Mouse (Mus musculus): ENCODE measurements around the gene Tomm5. TPM values are rescaled to one million over a fixed set of nuclear protein-coding genes. Genes with fewer than 3 reads are reported as not detected.
"Not testable (repeated sequence)": the region's sequence is repeated elsewhere in the genome, so short reads cannot be mapped to it uniquely, and the experiment has no call there.

Gene Tomm5
- 100 to 1,000 TPM; 211 to 244 TPM for total RNA-seq (2021)

DNA sequence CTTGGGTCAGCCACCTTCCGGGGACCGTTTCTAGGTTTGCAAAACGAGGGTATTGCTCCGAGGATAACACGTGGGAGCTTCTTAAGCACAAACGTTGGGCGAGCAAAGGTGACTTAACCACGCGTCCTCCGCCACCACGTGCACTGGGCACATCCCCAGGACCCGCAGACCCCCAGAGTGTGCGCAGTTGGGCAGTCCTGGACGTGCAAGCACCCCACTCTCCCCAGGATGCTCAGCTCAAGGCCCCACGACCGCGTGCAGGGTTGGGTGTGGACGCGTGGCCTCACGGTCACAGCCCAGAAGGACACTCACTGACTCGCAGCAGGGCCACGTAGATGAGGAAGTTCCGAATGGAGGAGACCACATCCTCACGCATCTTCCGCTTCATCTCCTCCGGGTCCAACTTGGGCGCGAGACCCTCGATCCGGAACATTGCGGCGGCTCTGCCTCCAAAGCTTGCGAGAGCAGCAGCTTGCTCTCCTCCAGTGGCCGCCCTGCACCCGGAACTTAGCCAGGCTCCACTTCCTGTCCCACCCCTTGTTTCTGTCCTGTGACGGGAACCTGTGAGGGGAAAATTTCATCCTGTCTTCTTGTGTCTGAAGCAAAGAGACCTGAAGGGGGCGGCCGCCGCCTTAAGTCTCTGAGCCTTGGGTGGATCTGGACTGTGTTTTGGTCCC lies at the start of gene Tomm5:
Tomm5 (minus strand) TSS at position 514 of the 677 bp plus-strand sequence.
- peak; percentile 88 for DNase-seq
- intact Hi-C loops (cut with DNase I): loop anchor here (2.0 to 10.0 kb wide), 3 partner anchors 23 to 353 kb away; partner anchors contain the start of genes Fbxo10 and Zcchc7

DNA sequence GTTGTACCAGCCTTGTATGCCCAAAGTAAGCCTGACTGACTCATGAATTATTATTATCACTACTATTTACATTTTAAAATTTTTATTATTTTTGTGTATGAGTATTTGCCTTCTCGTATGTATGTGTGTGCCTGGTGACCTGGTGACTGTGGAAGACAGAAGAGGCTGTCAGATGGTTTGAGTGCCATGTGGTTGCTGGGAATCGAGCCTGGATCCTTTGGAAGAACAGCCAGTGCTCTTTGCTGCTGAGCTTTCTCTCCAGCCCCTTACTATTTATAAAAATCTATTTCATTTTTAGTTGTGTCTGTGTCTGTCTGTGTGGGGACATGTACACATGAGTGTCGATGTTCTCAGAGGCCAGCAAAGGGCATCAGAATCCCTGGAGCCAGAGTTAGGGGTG lies 48.5 kb upstream of the Tomm5 start:
- DNase-seq: no peak
- intact Hi-C loops (cut with DNase I): no loop called here

DNA sequence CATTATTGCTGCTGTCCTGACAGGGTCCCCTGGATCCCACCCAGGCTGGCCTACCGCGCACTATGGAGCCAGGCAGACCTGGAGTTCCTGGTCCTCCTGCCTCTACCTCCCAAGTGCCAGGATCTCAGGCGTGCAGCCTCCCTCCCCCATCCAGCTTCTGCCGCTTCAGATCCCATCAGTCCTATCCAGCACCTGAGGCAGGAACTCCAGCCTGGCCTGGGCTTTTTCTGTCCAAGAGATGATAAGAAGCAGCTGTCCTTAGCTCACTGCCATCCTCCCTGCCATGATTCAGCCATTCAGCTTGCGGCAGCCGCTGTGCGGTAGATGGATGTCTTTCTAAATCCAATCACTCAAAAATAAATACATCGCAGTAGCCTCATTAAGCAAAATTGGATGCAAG lies 35.1 kb upstream of the Tomm5 start:
- DNase-seq: no peak
- intact Hi-C loops (cut with DNase I): no loop called here

DNA sequence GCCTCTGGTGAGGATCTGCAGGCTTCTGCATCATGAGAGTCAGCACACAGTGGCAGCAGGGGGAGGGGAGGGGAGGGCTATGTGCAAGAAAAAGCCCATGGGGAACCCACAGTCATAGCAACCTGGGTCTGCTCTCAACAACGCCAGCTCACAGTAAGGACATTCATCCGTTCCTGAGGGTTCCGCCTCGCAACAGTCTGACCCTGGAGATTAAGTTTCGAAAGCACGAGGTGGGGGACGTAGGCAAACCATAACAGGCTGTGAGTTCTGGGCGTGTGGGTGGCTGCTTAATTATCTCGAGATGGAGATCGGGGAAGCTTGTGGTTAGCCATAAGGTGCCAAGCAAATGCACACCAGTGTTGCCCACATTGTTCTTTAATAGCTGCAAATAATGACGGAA lies 34.5 kb upstream of the Tomm5 start:
- intact Hi-C loops (cut with DNase I): no loop called here

DNA sequence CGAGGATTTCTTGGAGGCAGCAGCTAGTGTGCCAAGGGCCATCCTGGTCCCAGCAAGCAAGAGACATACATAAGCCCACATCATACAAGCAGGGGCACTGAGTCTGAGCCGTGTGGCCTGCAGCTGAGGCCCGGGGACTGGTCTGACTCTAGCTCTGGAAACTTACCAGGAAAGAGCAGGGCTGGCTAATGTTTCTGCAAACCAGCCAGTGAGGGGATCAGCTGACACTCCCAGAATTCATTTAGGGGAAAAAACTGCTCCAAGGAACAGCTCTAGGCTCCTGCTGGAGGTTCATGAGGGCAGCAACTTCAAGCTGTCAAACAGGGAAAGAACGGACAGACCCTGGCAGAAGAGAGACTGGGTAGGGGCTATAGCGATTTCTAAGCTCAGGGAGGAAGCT lies 33.9 kb upstream of the Tomm5 start:
- intact Hi-C loops (cut with DNase I): no loop called here
- DNase-seq: peak in 1 of 2 experiments; percentile 2

More for the DNA sequence above, 34.5 kb upstream of the Tomm5 start:
- DNase-seq: no peak

DNA sequence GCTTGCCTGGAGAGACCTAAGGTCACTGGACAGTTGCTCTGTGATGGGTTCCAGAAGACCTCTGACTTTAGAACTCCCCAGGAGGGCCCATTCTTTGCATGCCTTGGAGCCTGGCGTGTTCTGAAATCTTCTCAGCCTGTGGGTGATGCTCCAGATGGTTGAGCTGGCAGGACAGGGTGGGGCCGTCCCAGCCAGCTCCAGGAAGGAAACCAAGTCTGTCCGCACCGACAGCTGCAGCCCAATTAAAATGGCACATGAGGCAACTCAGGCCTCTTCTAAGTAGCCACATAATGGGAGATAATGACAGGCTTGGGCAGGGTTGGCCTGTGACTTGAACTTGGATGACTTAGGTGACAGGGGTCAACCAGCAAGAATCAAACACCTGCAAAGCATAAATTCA lies 29.7 kb upstream of the Tomm5 start:
- intact Hi-C loops (cut with DNase I): no loop called here
- no peak for DNase-seq

DNA sequence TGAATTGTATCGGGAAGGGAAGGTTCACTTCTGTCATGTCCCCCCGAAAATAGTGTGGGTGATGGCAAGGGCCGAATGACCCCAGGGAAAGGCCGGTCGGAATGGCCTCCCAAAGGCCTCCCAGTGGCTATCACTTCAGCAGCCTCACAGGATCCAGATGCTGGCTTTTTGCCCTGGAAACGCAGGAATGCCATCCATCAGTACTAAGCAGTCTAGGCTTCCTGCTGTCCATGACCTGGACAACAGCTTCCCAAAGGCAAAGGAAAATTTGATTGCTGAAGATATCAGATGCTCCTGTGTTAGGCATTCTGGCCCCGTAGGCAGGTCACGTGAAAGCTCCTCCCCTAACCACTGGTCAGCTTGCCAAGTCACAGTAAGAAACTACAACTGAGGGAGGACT lies 26.6 kb upstream of the Tomm5 start:
- intact Hi-C loops (cut with DNase I): no loop called here
- no peak for DNase-seq

DNA sequence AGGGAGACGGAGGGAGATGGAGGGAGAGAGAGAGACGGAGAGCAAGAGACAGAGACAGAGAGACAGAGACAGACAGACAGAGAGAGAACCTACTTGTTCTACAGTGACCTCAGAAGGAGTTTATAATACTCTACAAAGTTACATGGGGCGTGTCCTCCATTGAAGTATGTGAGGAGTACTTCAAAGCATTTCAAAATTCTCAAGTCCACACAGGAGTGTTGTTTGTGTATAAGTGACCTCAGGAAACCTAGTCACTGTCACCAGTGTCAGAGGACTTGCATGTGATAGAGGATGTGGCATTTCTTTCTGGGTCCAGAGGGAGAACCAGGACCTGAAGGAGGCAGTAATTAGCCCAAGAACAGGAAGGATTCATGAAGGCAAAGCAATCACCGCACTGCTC lies 23.1 kb upstream of the Tomm5 start:
- no peak for DNase-seq
- intact Hi-C loops (cut with DNase I): no loop called here

DNA sequence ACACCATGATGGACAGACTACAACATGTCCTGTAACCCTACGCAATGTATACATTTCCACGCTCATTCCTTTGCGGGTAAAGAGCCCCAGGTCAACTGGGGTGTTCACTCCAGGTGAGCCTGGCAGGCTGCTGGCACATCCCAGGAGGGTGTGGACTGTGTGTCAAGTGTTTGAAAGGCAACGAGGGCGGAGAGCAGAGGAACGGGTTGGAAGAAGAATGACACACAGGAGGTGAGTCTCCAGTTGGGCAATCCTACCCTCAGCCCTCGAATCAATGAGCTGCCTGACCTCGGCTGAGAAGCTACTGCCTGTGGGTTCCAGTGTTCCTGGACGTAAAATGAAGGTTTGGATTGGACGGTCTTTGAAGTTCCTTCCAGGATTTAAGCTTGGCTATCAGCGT lies 13.4 kb upstream of the Tomm5 start:
- intact Hi-C loops (cut with DNase I): no loop called here
- no peak for DNase-seq

DNA sequence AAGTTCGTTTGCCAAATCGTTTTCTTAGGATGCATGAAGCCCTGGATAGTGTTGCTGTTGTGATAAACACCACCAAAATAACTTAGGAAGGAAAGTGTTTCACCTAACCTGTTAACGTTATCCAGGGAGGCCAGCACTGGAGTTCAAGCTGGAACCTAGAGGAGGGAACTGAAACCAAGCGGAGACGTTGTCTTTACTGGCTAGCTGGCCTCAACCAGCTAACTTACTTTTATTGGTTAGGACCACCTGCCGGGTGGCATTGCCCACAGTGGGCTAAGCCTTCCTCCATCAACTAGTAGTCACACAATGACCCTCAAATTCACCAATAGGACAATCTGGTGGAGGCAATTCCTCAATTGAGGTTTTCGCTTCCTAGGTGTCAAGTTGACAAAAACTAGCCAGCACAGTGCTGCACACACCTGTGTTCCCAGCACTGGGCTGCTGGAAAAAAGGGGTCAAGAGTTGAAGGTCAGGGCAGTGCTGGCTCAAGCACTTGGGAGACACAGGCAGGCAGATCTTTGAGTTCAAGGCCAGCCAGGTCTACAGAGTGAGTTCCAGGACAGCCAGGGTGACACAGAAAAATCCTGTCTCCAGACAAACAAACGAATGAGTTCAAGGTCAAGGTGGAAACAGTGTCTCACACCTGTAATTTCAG lies 669 bp upstream of the Tomm5 start:
- intact Hi-C loops (cut with DNase I): loop anchor here (2.0 to 10.0 kb wide), 2 partner anchors 94 to 354 kb away; partner anchors contain the start of gene Zcchc7
- DNase-seq: no peak

DNA sequence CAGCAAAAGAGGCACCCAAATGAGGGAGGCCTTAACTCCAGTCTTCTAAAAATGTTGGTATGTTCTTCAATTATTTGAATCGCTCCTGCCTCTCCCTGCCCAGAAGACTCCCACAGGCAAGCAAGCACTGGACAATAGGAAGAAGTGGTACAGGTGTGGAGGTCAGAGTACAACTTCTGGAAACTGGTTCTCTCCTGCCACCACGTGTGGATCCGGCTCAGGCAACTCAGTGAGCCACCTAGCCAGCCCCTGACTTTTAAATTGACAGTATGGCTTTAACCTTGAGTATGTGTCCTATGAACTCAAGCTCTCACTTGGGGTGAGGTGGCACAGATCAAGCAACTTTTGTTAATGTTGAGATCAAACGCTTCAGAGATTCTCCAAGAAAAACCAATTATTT lies 848 bp downstream of the Tomm5 start:
- intact Hi-C loops (cut with DNase I): loop anchor here (2.0 to 10.0 kb wide), 2 partner anchors 22 to 352 kb away; partner anchors contain the start of genes Fbxo10 and Zcchc7
- no peak for DNase-seq

DNA sequence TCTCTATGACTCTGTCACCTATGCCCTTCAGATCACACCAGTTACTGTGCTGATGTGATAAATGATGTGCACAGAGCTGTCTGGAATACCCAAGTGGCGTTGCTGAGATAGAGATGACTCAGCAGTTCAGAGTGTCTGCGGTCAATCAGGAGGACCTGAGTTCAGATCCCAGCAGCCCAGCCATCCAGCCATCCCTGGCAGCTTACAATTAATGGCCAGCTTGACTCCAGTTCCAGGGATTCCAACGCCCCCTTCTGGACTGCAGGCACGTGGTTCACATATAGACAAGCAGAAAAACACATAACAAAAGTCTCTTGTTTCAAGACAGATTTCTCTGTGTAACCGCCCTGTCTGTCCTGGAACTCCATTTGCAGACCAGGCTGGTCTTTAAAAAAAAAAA lies 1.5 kb downstream of the Tomm5 start:
- intact Hi-C loops (cut with DNase I): loop anchor here (2.0 to 10.0 kb wide), 2 partner anchors 22 to 352 kb away; partner anchors contain the start of genes Fbxo10 and Zcchc7

DNA sequence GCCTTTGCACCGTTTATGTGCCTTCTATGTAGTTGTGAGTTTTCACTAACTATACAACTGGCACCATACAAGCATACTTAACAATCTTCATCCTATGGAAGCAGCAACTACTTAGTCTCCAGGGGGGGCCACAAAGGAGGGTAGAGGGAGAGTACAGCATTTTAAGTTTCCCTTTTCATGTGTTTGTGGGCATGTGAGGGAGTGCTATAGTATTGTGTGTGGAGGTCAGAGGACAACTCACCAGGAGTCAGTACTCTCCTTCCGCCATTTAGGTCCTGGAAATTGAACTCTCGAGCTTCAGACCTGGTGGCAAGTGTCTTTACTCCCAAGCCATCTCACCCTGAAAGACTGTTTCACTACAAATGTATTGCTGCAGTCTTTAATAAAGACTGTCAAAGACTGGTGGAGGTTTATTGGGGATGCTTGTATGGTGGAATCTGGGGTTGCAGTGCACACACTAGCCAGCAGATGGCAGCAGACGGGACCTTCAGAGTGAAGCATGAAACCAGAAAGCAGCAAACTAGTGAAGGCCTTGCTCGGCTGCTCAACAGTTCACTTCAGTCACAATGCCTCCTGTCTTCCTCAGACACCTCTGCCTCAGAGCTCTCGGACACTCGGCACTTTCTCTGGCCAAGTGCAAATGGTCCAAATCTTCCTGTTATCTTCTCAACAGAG lies 10.6 kb downstream of the Tomm5 start:
- intact Hi-C loops (cut with DNase I): loop anchor here (1.0 to 10.0 kb wide), 3 partner anchors 80 to 757 kb away; partner anchors contain the start of gene Polr1e
- DNase-seq: peak; percentile 70 to 80

More for the DNA sequence above, 1.5 kb downstream of the Tomm5 start:
- DNase-seq: no peak

DNA sequence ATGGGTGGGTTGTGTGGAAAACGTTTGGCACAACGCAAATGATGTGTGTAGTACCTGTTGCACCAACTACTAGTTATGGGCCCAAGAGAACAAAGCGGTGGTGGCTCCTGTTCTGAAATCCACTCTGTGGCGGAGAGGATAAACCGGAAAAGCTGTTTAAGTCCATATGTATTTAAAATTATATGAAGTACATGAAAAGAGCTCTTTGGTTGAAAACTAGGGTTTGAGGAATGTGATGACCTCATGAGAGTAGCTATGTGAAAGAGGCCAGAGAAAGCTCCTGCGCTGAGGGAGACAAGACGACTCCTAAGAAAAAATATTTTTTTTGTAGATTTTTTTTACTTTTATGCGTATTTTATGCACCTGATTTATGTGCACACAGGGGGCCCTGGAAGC lies 23.0 kb downstream of the Tomm5 start:
- DNase-seq: no peak
- intact Hi-C loops (cut with DNase I): loop anchor here (2.0 kb wide), 1 partner anchor 22 kb away; no protein-coding TSS in a partner anchor

DNA sequence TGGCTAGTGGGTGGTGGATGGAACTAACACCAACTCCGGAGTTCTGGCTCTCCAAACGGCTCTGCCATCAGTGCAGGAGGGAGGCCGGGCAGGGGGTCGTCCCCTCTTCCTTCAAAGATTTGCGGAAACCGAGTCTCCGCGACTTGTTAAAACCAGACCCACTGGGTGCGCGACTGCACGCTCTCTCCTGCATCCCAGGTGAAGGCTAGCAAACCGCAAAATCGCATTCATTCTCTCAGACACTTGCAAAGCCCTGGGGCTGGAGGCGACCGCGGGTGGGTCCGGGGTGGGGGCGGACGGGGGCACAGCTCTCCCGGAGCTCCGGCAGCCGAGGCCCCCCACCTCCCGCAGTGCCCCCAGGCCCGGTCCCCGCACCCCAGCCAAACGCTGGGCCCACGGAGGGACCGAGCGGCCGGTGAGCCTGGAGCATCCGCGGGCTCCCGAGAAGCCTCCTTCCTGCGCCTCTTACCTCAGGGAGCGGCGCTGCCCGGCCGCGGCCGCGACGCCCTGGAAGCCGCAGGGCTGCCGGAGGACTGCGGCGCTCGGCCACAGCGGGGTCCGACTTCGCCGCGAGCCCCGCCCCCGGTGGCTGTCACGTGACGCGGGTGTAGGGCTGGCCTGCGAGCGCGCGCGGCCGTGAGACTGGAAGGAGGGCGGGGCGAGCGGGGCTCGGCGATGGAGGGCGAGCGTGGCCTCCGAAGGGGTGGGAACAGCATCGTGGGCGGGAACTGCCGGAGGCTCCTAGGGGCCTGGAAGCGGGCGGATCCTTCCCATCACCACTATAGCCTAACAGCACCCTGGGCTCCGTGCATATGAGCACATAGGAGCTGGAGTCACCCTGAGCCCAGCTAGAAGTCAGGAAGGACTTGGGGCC lies 23.7 kb downstream of the Tomm5 start, which contains the start of gene Fbxo10:
Fbxo10 (minus strand) TSS at position 584 of the 874 bp plus-strand sequence.
- peak; percentile 92 to 93 for DNase-seq
- intact Hi-C loops (cut with DNase I): loop anchor here (2.0 kb wide), 1 partner anchor 23 kb away; no protein-coding TSS in a partner anchor

DNA sequence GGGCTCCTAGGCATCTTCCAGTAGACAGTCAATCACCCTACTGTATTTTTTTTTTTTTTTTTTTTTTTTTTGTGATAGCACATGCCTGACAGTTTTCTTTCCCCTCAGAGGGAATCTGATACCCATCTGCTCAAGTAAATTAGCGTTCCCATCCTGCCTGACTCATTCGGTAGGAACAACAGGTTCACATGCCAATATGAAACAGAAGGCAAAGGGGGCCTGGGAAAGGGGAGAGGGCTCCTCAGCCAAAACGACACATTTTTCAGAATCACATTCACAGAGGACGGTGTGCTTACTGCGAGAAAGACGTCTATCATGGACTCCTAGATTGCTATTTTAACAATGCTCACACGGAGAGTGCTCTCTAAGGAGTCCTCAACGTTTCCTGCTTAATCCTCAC lies 24.4 kb downstream of the Tomm5 start:
- no peak for DNase-seq
- intact Hi-C loops (cut with DNase I): no loop called here

DNA sequence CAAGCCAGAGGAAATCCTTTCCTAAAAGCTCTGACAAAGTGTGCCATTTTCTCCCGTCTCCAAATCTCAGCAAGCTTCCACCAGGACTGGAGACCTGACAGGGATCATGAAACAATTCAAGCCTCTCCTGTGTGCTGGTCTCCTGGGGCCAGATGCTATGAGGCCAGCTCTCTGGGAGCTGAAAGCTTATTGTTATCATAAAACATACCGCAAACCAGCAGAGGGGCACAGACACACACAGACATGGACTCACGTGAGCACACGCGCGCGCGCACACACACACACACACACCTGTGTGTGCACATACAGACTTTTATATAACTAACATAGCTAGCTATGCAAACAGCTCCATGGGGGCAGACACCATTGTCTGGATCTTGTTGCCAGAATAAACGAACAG lies 25.0 kb downstream of the Tomm5 start:
- intact Hi-C loops (cut with DNase I): no loop called here
- DNase-seq: no peak

DNA sequence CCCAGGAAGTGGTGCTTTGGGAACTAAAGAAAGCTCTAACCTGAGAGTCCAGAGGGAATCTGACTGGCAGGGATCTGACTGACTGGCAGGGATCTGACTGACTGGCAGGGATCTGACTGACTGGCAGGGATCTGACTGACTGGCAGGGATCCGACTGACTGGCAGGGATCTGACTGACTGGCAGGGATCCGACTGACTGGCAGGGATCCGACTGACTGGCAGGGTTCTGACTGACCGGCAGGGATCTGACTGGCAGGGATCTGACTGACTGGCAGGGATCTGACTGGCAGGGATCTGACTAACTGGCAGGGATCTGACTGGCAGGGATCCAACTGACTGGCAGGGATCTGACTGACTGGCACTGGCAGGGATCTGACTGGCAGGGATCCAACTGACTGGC lies 26.9 kb downstream of the Tomm5 start:
- DNase-seq; intact Hi-C loops (cut with DNase I): not testable (repeated sequence)

DNA sequence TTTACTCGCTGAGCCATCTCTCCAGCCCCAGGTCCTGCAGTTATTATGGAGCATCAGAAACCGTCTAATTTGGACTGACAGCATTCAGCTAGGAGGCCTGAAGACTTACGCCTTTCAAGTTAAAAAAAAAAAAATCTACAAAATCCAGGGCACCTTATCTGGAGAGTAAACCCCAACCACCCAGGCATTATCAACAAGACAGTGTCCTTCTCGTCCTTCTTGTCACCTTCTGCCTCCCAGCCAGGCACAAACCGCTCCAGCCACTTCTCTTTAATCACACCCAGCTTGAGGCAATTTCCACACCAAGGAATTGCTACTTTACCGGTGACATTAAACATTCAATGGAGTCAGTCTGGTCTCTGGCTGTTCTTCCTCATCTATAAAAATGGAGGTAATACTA lies 34.4 kb downstream of the Tomm5 start:
- intact Hi-C loops (cut with DNase I): no loop called here
- no peak for DNase-seq

Data from heart, postnatal 36 days (tissue).